Mouse (Mus musculus): Measurements from ENCODE around the gene Cntnap4. TPM values are rescaled to one million over a fixed set of nuclear protein-coding genes. Genes with fewer than 3 reads are reported as not detected.

The Cntnap4 gene
- polyA plus RNA-seq, 1 experiment = not detected

DNA sequence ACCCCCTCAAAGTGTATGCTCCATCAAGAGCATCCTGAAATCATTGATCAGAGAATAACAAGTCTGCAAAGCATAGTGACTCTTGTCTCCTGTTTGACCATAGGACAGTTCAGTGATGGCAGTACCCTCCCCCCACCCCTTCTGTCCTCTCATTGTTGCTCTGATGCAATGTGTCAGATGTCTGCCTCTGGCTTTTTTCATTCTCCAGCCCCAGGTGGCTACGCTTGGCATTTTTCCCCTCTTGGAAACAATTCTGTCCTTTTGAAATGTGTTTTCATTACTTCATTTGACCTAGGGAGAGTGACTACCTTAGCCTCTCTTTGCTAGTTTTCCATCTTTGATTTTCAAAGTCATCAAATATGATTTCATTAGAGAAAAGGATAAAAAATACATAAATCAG, 104.8 kb downstream of the Cntnap4 start:
- TF ChIP-seq CTCF (IDR thresholded peaks at IDR 0.05; ENCODE audit: control insufficient read depth, insufficient read depth, low read length) (no peak), POLR2A (IDR thresholded peaks at IDR 0.05; ENCODE audit: borderline replicate concordance, control insufficient read depth, low read depth, low read length) (no peak)
- no peaks in the 10 kb centered on the region for H3K4me1 ChIP-seq (ENCODE audit: control insufficient read depth, insufficient read depth, low read length)
- no peak overlapping the region for H3K4me3 ChIP-seq (replicated peaks; ENCODE audit: control insufficient read depth, low read depth, low read length)
- 78% methylated on average over 1 of the region's 1 CpGs for WGBS
- no peak overlapping the region for H3K27ac ChIP-seq (ENCODE audit: control insufficient read depth, insufficient read depth, low read depth, low read length, poor library complexity)

DNA sequence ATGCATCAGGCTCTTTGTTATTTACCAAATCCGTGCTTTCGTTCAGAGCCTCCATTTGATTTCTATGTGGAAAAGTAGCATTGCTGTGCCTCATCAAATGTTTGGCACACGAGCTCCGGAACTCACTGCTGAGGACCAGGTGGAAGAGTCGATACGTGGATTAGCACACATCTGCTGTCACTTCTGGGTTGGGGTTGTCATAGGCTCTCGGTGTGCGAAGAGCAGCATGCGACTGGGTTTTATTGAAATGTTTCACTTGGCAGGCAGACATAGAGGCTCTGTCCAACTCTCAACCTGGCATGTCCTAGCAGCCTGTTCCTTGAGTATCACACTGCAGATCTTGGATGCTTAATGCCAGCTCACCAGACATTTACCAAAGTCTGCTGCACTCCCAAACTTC, 111.9 kb downstream of the Cntnap4 start:
- WGBS = 84% methylated on average over 9 of the region's 9 CpGs
- H3K27ac ChIP-seq (ENCODE audit: control insufficient read depth, insufficient read depth, low read depth, low read length, poor library complexity) = no peak overlapping the region
- no peak for TF ChIP-seq POLR2A (IDR thresholded peaks at IDR 0.05; ENCODE audit: borderline replicate concordance, control insufficient read depth, low read depth, low read length)
- TF ChIP-seq CTCF (IDR thresholded peaks at IDR 0.05; ENCODE audit: control insufficient read depth, insufficient read depth, low read length) = no peak

DNA sequence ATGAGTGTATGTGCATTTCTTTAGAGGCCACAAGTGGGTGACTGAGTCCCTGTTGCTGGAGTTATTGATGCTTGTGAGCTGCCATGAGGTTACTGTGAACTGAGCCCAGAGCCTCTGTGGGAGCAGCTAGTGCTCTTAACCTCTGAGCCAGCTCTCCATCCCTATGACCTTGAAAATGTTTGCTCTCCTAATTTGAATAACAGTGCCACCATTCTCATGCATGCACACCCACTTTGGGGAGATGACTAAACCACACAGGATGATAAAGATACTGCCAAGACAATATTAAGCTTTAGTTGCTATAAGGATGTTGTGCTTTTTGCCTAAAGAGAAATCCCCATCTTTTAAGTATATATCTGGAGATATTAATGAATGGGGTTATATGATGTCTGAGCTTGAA, 125.9 kb downstream of the Cntnap4 start:
- Histone ChIP-seq H3K4me3 (replicated peaks; ENCODE audit: control insufficient read depth, low read depth, low read length) (no peak overlapping the region), H3K4me1 (ENCODE audit: control insufficient read depth, insufficient read depth, low read length) (no peaks in the 10 kb centered on the region), H3K27ac (ENCODE audit: control insufficient read depth, insufficient read depth, low read depth, low read length, poor library complexity) (no peak overlapping the region)
- TF ChIP-seq CTCF (IDR thresholded peaks at IDR 0.05; ENCODE audit: control insufficient read depth, insufficient read depth, low read length) (no peak), POLR2A (IDR thresholded peaks at IDR 0.05; ENCODE audit: borderline replicate concordance, control insufficient read depth, low read depth, low read length) (no peak)

More for the DNA sequence above, 111.9 kb downstream of the Cntnap4 start:
- Histone ChIP-seq H3K4me3 (replicated peaks; ENCODE audit: control insufficient read depth, low read depth, low read length) (no peak overlapping the region), H3K4me1 (ENCODE audit: control insufficient read depth, insufficient read depth, low read length) (no peaks in the 10 kb centered on the region)

DNA sequence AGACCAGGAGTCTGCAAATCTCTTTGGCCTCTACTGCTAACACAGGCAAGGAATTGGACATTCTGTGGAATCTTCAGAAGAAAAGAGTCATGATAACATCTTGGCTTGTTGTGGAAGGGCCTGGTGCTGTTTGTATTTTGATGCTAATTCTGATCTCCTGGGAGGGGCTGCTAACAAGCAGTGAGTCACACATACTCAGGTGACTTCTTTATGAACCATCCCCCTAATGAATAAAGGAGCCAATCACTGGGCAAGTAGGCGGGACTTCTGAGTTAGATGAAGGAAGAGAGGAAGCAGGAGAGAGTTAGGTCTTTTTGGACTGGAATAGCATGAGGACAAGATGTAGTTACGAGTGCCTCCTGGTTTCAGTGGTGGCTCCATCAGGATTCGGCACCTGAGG, 128.3 kb downstream of the Cntnap4 start:
- no peak for TF ChIP-seq POLR2A (IDR thresholded peaks at IDR 0.05; ENCODE audit: borderline replicate concordance, control insufficient read depth, low read depth, low read length)
- no peak for TF ChIP-seq CTCF (IDR thresholded peaks at IDR 0.05; ENCODE audit: control insufficient read depth, insufficient read depth, low read length)
- Histone ChIP-seq H3K4me3 (replicated peaks; ENCODE audit: control insufficient read depth, low read depth, low read length) (no peak overlapping the region), H3K4me1 (ENCODE audit: control insufficient read depth, insufficient read depth, low read length) (no peaks in the 10 kb centered on the region), H3K27ac (ENCODE audit: control insufficient read depth, insufficient read depth, low read depth, low read length, poor library complexity) (no peak overlapping the region)
- WGBS = 64% methylated on average over 3 of the region's 3 CpGs

DNA sequence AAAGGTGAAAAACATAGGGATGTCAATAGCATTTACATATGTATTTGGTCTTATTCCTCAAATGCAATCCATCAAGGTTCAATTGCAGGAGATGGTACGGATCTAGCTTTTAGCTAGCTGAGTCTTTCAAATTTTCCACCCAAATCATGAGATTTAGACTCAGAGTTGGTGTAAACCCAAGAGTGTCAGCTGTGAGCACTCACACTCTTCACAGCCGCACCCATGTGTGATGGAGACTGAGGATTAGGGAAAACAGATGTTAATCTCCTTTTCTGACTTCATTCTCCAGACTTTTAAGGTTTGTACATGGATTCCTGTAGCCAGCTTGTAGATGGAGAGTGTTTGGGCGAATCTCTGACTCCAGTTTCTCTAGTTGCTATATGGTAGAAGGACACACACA, 147.1 kb downstream of the Cntnap4 start:
- Histone ChIP-seq H3K4me1 (ENCODE audit: control insufficient read depth, insufficient read depth, low read length) (no peaks in the 10 kb centered on the region), H3K4me3 (replicated peaks; ENCODE audit: control insufficient read depth, low read depth, low read length) (no peak overlapping the region), H3K27ac (ENCODE audit: control insufficient read depth, insufficient read depth, low read depth, low read length, poor library complexity) (no peak overlapping the region)
- TF ChIP-seq CTCF (IDR thresholded peaks at IDR 0.05; ENCODE audit: control insufficient read depth, insufficient read depth, low read length) (no peak), POLR2A (IDR thresholded peaks at IDR 0.05; ENCODE audit: borderline replicate concordance, control insufficient read depth, low read depth, low read length) (no peak)
- WGBS = 54% methylated on average over 3 of the region's 3 CpGs

DNA sequence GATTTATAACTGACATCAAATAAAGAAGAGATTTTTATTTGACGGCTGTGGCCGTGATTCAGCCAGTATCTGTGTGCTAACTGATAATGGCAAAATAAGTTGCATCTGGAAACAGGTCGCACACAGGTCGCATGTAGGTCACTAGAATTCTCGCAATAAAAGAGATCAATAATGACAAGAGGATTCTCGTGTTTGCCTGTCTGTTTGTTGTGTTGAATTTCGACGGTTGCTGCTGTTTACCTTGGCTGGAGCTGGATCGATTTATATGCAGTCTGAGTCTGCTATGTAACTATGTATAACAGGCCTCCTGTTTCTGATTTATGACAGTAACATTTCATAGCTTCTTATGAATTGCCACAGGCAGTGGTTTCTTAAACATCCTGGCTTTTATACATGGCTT, 155.1 kb downstream of the Cntnap4 start:
- WGBS = 77% methylated on average over 9 of the region's 9 CpGs
- Histone ChIP-seq H3K4me1 (ENCODE audit: control insufficient read depth, insufficient read depth, low read length) (no peaks in the 10 kb centered on the region), H3K27ac (ENCODE audit: control insufficient read depth, insufficient read depth, low read depth, low read length, poor library complexity) (no peak overlapping the region), H3K4me3 (replicated peaks; ENCODE audit: control insufficient read depth, low read depth, low read length) (no peak overlapping the region)
- no peak for TF ChIP-seq POLR2A (IDR thresholded peaks at IDR 0.05; ENCODE audit: borderline replicate concordance, control insufficient read depth, low read depth, low read length)
- TF ChIP-seq CTCF (IDR thresholded peaks at IDR 0.05; ENCODE audit: control insufficient read depth, insufficient read depth, low read length) = no peak

DNA sequence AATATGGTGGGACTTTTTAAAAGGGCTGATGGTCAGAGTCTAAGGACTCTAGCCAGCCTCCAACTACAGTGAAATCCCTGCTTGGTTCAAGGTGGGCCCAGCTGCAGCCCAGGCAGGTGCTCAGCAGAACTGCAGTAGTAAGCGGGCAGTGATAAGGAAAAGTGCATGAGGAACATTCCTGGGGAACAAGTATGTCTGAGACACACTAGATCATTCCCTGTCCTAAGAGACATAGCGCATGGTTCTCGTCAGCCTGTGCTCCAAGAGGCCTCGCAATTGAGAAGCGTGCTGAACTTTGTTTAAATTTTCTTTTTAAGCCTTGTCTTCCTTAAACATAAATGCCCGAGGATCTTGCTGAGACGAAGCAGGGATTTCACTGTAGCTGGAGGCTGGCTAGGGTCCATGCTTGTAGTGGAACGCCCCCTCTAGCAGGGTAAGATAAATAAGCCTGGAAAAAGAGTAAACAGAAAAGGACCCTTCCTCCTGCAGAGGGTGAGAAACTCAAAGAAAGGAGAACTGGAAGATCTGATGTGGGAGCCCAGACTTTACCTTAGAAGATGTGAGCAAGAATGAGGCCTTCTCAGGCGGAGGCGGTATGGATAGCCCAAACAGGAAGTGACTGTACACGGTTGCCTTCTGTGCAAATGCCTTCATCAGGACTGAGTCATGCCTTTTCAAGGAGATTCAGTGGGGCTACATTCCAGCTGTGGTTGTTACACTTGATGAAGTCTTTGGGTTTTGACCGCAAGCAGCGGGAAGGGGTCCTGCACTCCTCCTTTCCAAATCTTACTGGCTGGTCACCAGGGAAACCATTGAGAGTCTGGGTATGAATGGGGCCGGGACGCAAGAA, 161.0 kb downstream of the Cntnap4 start:
- Histone ChIP-seq H3K27ac (ENCODE audit: control insufficient read depth, insufficient read depth, low read depth, low read length, poor library complexity) (no peak overlapping the region), H3K4me3 (replicated peaks; ENCODE audit: control insufficient read depth, low read depth, low read length) (no peak overlapping the region), H3K4me1 (ENCODE audit: control insufficient read depth, insufficient read depth, low read length) (no peaks in the 10 kb centered on the region)
- 79% methylated on average over 15 of the region's 15 CpGs for WGBS
- TF ChIP-seq POLR2A (IDR thresholded peaks at IDR 0.05; ENCODE audit: borderline replicate concordance, control insufficient read depth, low read depth, low read length) (no peak), CTCF (IDR thresholded peaks at IDR 0.05; ENCODE audit: control insufficient read depth, insufficient read depth, low read length) (no peak)

DNA sequence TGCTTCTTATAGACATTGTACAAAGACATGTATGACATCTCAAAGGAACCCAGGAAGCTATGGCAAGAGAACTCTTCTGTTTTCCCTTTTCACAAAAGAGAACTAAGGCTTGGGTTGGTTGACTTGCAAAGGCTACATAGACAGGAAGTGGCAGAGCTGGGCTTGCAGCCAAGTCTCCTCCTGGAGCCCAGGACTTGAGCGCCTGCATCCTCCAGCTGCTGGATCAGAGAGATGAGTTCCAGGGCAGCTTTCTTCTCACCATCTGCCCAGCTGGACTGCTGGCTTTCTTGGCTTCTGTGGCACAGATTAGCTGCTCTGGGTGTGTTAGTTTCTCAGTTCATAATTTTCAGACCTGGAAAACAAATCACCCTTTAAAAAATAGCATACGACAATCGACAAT, 165.7 kb downstream of the Cntnap4 start:
- WGBS = 66% methylated on average over 3 of the region's 3 CpGs
- TF ChIP-seq CTCF (IDR thresholded peaks at IDR 0.05; ENCODE audit: control insufficient read depth, insufficient read depth, low read length) = no peak
- no peak overlapping the region for H3K27ac ChIP-seq (ENCODE audit: control insufficient read depth, insufficient read depth, low read depth, low read length, poor library complexity)
- no peaks in the 10 kb centered on the region for H3K4me1 ChIP-seq (ENCODE audit: control insufficient read depth, insufficient read depth, low read length)
- no peak overlapping the region for H3K4me3 ChIP-seq (replicated peaks; ENCODE audit: control insufficient read depth, low read depth, low read length)

DNA sequence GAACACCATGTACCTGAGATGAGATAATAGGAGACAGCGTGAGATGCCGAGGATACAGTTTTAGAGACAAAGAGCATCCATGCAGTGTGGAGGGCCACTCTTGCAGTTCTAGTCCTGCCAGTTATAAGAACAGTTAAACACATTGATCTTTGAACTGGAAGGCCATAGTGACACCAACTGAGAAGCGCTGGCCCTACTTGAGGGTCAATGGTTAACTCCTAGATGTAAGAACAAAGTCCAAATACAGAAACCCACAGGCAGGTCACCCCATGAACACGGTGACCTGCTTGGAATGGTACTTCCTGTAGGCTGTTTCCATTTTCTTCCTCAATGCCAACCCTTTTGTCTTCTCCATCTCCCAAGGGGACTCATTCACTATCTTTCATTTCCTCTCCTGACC, 173.5 kb downstream of the Cntnap4 start:
- TF ChIP-seq POLR2A (IDR thresholded peaks at IDR 0.05; ENCODE audit: borderline replicate concordance, control insufficient read depth, low read depth, low read length) (no peak), CTCF (IDR thresholded peaks at IDR 0.05; ENCODE audit: control insufficient read depth, insufficient read depth, low read length) (no peak)
- WGBS = 78% methylated on average over 4 of the region's 4 CpGs
- H3K4me3 ChIP-seq (replicated peaks; ENCODE audit: control insufficient read depth, low read depth, low read length) = no peak overlapping the region
- no peaks in the 10 kb centered on the region for H3K4me1 ChIP-seq (ENCODE audit: control insufficient read depth, insufficient read depth, low read length)
- no peak overlapping the region for H3K27ac ChIP-seq (ENCODE audit: control insufficient read depth, insufficient read depth, low read depth, low read length, poor library complexity)

All from bone marrow, adult 2 months (tissue).